16 mouse cellular contexts compared by ENCODE assay signal in genomic region chr2:179705461-179705860, GRCm38 (mm10).
DNase-seq lines count a peak whose midpoint lies in the region; TF ChIP-seq lines count a peak whose summit lies in the region.
"Had no signal": no experiment of that assay in that cellular context is flagged by ENCODE, and none has a peak within 500 bp of the region (broad histone marks: within the 10 kb centered on the region; RNA-seq: fewer than 3 reads in every experiment).

No protein-coding gene starts in this region.

- dilution Hi-C loops in CH12.LX (cut with MboI; ENCODE audit: extremely low pct_ligation_motif_present, extremely low pct_unique_long_range_greater_than_20kb, low sequenced_read_pairs): no loop called here

- H3K9ac ChIP-seq in CH12.LX (ENCODE audit: insufficient read depth, low read depth): no peak overlapping the region
- H3K9ac ChIP-seq: embryonic facial prominence, embryonic 13.5 days; forebrain, embryonic 12.5 days; heart, embryonic 12.5 days; hindbrain, embryonic 15.5 days had no signal

- no peak for TF ChIP-seq POLR2A in CH12.LX (IDR thresholded peaks at IDR 0.05; ENCODE audit: low read depth, low read length)

- no peak overlapping the region for H3K27ac ChIP-seq in CH12.LX (ENCODE audit: insufficient read depth, low read depth)
- no peak overlapping the region for H3K27ac ChIP-seq in heart, embryonic 10.5 days
- H3K27ac ChIP-seq: embryonic facial prominence, embryonic 13.5 days; forebrain, embryonic 12.5 days; heart, adult 2 months; hindbrain, embryonic 10.5 days; hindbrain, embryonic 15.5 days had no signal

- H3K4me1 ChIP-seq in CH12.LX (ENCODE audit: control insufficient read depth in 1 of 2, insufficient read depth in 2 of 2): peaks cover 9 to 23% of the 10 kb centered on the region in 2 experiments; a peak in 3 of 4 replicates
- no peaks in the 10 kb centered on the region for H3K4me1 ChIP-seq in heart, embryonic 10.5 days
- H3K4me1 ChIP-seq: embryonic facial prominence, embryonic 13.5 days; heart, embryonic 12.5 days had no signal

- DNase-seq in cerebellum, adult 11 months: peak; percentile 31
- no peak for DNase-seq in cerebellum, postnatal 4 days (ENCODE audit: low spot score in 2 of 2)
- no peak for DNase-seq in CH12.LX (ENCODE audit: extremely low read depth)
- DNase-seq in cerebellum, adult 9-10 months: peak; percentile 36
- peak; percentile 52 to 77 for DNase-seq in cerebellum, postnatal 25 days
- DNase-seq in heart, embryonic 10.5 days (ENCODE audit: low spot score): no peak
- DNase-seq in gastrocnemius, postnatal 10 days: no peak
- DNase-seq: adrenal gland, postnatal 10 days; B cell, adult 2 months; gastrocnemius, postnatal 14 days; heart, adult 2 months had no signal

- in situ Hi-C loops in CH12.LX (cut with MboI; ENCODE audit: low pct_ligation_motif_present, low pct_unique_long_range_greater_than_20kb, low sequenced_read_pairs): no loop called here

- H3K27me3 ChIP-seq in CH12.LX (replicated peaks): no peaks in the 10 kb centered on the region
- H3K27me3 ChIP-seq in heart, embryonic 10.5 days (ENCODE audit: insufficient read depth, poor library complexity, severe bottlenecking): no peaks in the 10 kb centered on the region; the same call in 1 of the 2 replicates
- H3K27me3 ChIP-seq: embryonic facial prominence, embryonic 13.5 days; forebrain, embryonic 12.5 days; hindbrain, embryonic 15.5 days had no signal

- no peak for TF ChIP-seq CTCF in CH12.LX (conservative IDR thresholded peaks at IDR 0.05 in 1 of 2, IDR thresholded peaks at IDR 0.05 in 1 of 2; ENCODE audit: low read depth in 2 of 2, low read length in 2 of 2)

- H3K4me3 ChIP-seq in CH12.LX (replicated peaks in 1 of 3; ENCODE audit: low read depth in 2 of 3, low read length in 2 of 3, poor library complexity in 1 of 3): no peak overlapping the region
- H3K4me3 ChIP-seq in heart, embryonic 10.5 days: no peak overlapping the region
- H3K4me3 ChIP-seq: embryonic facial prominence, embryonic 13.5 days; forebrain, embryonic 12.5 days; heart, adult 2 months; heart, embryonic 12.5 days; hindbrain, embryonic 10.5 days; hindbrain, embryonic 15.5 days had no signal

- TF ChIP-seq RAD21 in CH12.LX (IDR thresholded peaks at IDR 0.05; ENCODE audit: low read depth, low read length): no peak

- no peaks in the 10 kb centered on the region for H3K9me3 ChIP-seq in CH12.LX (replicated peaks; ENCODE audit: low read length)
- H3K9me3 ChIP-seq in heart, embryonic 10.5 days: no peaks in the 10 kb centered on the region
- H3K9me3 ChIP-seq: embryonic facial prominence, embryonic 13.5 days; forebrain, embryonic 12.5 days; heart, embryonic 12.5 days; hindbrain, embryonic 10.5 days; hindbrain, embryonic 15.5 days had no signal

- peaks cover 0 to 2% of the 10 kb centered on the region in 2 experiments for H3K36me3 ChIP-seq in CH12.LX (replicated peaks in 1 of 2; ENCODE audit: control insufficient read depth in 1 of 2, insufficient read depth in 1 of 2, low read length in 1 of 2)
- H3K36me3 ChIP-seq in heart, embryonic 10.5 days: no peaks in the 10 kb centered on the region
- H3K36me3 ChIP-seq: embryonic facial prominence, embryonic 13.5 days; forebrain, embryonic 12.5 days; heart, embryonic 12.5 days; hindbrain, embryonic 10.5 days; hindbrain, embryonic 15.5 days had no signal

- no peak for TF ChIP-seq EP300 in CH12.LX (IDR thresholded peaks at IDR 0.05; ENCODE audit: low read length)

- no peak overlapping the region for H3K4me2 ChIP-seq in CH12.LX (ENCODE audit: insufficient read depth, low read depth, poor library complexity, severe bottlenecking)
- H3K4me2 ChIP-seq: embryonic facial prominence, embryonic 13.5 days; forebrain, embryonic 12.5 days; heart, embryonic 12.5 days; hindbrain, embryonic 15.5 days had no signal

- H3K79me2 ChIP-seq in CH12.LX (replicated peaks; ENCODE audit: control insufficient read depth, extremely low read depth, insufficient read depth, poor library complexity, severe bottlenecking): no peaks in the 10 kb centered on the region

- WGBS in heart, embryonic 10.5 days: 76% methylated on average over 7 of the region's 7 CpGs

TF ChIP-seq in CH12.LX, 34 proteins besides CTCF, POLR2A, EP300 and RAD21:
- TF ChIP-seq SMC3 (IDR thresholded peaks at IDR 0.05; ENCODE audit: low read depth, low read length) (no peak), JUN (IDR thresholded peaks at IDR 0.05; ENCODE audit: insufficient read depth, low read depth, low read length) (no peak), IRF4 (IDR thresholded peaks at IDR 0.05; ENCODE audit: low read depth, low read length) (0 out of 2 replicates have a peak, but pooled peaks have one; percentile 11)

Comparison
In these comparisons a context has a peak if more than half of its experiments do, and no peak if none do; other contexts are left out.
1. DNase-seq: peak in cerebellum, adult 11 months (single experiment), cerebellum, adult 9-10 months (single experiment) and cerebellum, postnatal 25 days (2 of 2); none in cerebellum, postnatal 4 days (0 of 2), CH12.LX (single experiment), heart, embryonic 10.5 days (single experiment) and gastrocnemius, postnatal 10 days (single experiment).